Mouse (Mus musculus) megakaryocyte, embryonic 14.5 days (primary cell): Measurements from ENCODE around the gene Pax6.

Source experiments
- FLI1 ChIP-seq: IDR thresholded peaks from 2 replicates; pipeline ENCODE4 v1.6.1; 2012; ENCODE audit warnings: low read length, inconsistent platforms, mixed read lengths
- GATA1 ChIP-seq: IDR thresholded peaks from 3 replicates; pipeline ENCODE4 v1.6.1; 2012; ENCODE audit warnings: mixed read lengths, low read length, inconsistent platforms, borderline replicate concordance

DNA sequence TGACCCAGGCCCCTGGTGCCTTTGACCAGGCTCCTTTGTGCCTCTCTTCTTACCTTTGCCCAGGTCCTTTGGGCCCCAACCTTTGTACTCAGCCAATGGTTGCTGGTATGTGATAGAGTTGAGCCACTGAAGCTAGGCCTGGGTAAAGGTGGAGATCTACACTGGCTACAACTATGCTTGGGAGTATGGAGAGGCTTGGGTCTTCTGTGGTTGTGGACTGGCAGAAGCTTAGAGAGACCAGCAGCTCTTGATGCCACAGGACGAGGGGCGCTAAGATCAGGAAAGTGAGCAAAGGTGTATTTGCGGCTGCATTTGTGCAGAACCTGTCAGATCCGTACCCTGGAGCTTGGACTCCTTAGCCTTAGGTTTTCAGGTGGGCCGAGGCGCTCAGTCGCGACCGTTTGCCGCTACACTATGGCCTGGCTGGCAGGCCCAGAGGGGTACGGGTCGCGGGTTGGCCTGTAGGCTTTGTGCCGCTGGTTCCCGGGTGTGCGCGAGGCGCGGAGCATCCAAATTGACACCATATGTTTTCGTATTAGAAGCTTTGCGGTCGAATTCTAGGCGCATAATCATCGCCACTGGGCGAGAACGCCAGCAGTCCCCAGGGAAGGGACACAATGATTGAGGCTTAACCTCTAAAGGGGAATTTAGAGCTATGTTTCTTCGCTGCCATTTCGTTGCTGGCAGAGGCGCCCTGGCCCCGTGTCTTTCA, 12.5 kb downstream of the Pax6 start:
- TF ChIP-seq GATA1: no peak
- TF ChIP-seq FLI1: no peak
